Mouse (Mus musculus) heart, embryonic 13.5 days (tissue): ENCODE measurements around the gene Olfr631. TPM values are rescaled to one million over a fixed set of nuclear protein-coding genes. Genes with fewer than 3 reads are reported as not detected.
"Not testable (repeated sequence)": the region's sequence is repeated elsewhere in the genome, so short reads cannot be mapped to it uniquely, and the experiment has no call there.

Experiments
- ATAC-seq: fragments of 200-750 bp; cut with Nextera tagmentation; 2 replicates; pipeline ENCODE4 v1.8.0; 2017; ENCODE audit warnings: moderate TSS enrichment; ENCODE audit not compliant: insufficient number of reproducible peaks, low FRiP score, low TSS enrichment; ENCODE audit errors: extremely low read depth
- H3K27ac ChIP-seq: fragments of 300-500 bp; sonication (generic); replicated peaks from 2 replicates; pipeline ENCODE4 v1.5.1; 2015; ENCODE audit warnings: moderate library complexity, mild to moderate bottlenecking, inconsistent platforms
- H3K27me3 ChIP-seq: fragments of 300-500 bp; sonication (generic); replicated peaks from 2 replicates; pipeline ENCODE4 v1.6.1; 2015; ENCODE audit warnings: mild to moderate bottlenecking, inconsistent platforms
- H3K36me3 ChIP-seq: fragments of 300-500 bp; sonication (generic); 2 replicates; pipeline ENCODE4 v1.6.1; 2015; ENCODE audit warnings: mild to moderate bottlenecking, inconsistent platforms
- H3K4me1 ChIP-seq: fragments of 300-500 bp; sonication (generic); 2 replicates; pipeline ENCODE4 v1.6.1; 2015; ENCODE audit warnings: inconsistent platforms
- H3K4me2 ChIP-seq: fragments of 300-500 bp; sonication (generic); 2 replicates; pipeline ENCODE4 v1.6.1; 2015; ENCODE audit warnings: inconsistent platforms, mild to moderate bottlenecking, moderate library complexity
- H3K4me3 ChIP-seq: fragments of 300-500 bp; sonication (generic); 2 replicates; pipeline ENCODE4 v1.5.1; 2015; ENCODE audit warnings: moderate library complexity, mild to moderate bottlenecking, inconsistent platforms
- H3K9ac ChIP-seq: fragments of 300-500 bp; sonication (generic); 2 replicates; pipeline ENCODE4 v1.6.1; 2015; ENCODE audit warnings: inconsistent platforms, mild to moderate bottlenecking, moderate library complexity
- H3K9me3 ChIP-seq: fragments of 300-500 bp; sonication (generic); 2 replicates; pipeline ENCODE4 v1.6.1; 2016; ENCODE audit warnings: inconsistent platforms
- WGBS: fragments of 180-500 bp; shearing (Covaris S2); methylation state at CpG from one replicate; pipeline ENCODE4 v1.1.7; 2015; ENCODE audit warnings: mixed read lengths; 5-methylcytosine and 5-hydroxymethylcytosine counted together
- polyA plus RNA-seq: library from polyadenylated mRNA; unstranded; fragments of >200 nt; fragmentation: Nextera tagmentation; extraction: Ambion mirVana; gene quantifications from 2 replicates; pipeline ENCODE4 v1.2.1, GENCODE M21; 2015

Olfr631 gene
- polyA plus RNA-seq, result not detected in 2 replicates

GRCm38 (mm10) chr7:103928525-103928924 lies at the start of gene Olfr631:
Olfr631 (plus strand) TSS chr7:103928825.
- Histone ChIP-seq H3K4me3 (no peak within 1 kb of the TSS), H3K4me1 (no peaks in the 10 kb centered on the region), H3K4me2 (no peak within 1 kb of the TSS), H3K27me3 (no peaks in the 10 kb centered on the region), H3K9ac (no peak within 1 kb of the TSS), H3K9me3 (no peaks in the 10 kb centered on the region), H3K36me3 (no peaks in the 10 kb centered on the region), H3K27ac (no peak within 1 kb of the TSS)
- ATAC-seq, result no peak

DNA sequence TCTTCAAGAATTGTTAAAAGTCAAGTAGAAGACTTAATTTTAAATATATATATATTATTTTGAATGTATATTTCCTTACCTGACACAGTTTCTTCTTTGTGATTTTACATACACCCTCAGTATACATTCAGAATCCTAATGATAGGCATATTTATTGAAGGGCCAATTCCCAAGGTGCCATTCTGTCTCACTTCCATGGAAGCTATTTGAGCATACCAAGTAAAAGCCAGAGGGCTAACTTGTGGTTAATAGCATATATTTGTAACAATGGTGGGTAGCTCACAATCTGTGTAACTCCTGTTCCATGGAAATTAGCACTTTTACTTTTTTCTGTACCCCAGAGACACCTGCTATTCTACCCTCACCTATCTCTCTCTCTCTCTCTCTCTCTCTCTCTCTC lies 42.5 kb upstream of the Olfr631 start, which contains the start of gene Olfr66:
Gene Olfr66 (minus strand): TSS at position 101 of the 400 bp plus-strand sequence.
- Histone ChIP-seq H3K9me3 (no peaks in the 10 kb centered on the region), H3K9ac (no peak within 1 kb of the TSS), H3K27me3 (no peaks in the 10 kb centered on the region), H3K27ac (no peak within 1 kb of the TSS), H3K4me1 (no peaks in the 10 kb centered on the region), H3K4me2 (no peak within 1 kb of the TSS), H3K36me3 (no peaks in the 10 kb centered on the region), H3K4me3 (no peak within 1 kb of the TSS)
- ATAC-seq, result no peak

DNA sequence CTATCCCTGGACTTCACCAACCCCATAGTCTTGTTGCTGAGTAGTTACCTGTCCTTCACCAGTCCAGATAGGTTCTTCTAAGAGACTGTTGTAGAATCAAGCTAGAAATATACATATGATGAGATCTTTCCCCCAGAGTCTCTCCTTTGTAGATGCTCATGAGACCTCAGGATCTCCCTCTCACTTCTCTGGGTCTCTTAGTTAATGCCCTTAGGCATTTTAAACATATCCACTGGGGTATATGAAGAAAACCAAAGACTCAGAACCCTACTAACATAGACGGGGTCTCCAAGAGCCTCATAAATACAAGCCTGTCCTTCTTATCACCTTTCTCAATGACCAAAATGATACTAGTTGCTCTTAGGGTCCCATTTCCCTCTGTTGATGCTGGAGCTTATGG lies 34.2 kb upstream of the Olfr631 start, which contains the start of gene Olfr64:
Gene Olfr64 (minus strand): TSS at position 101 of the 400 bp plus-strand sequence.
- ATAC-seq, result no peak
- WGBS, result 73% methylated on average over 1 of the region's 1 CpGs
- no peaks in the 10 kb centered on the region for H3K4me1 ChIP-seq
- H3K4me2 ChIP-seq, result no peak within 1 kb of the TSS
- H3K9me3 ChIP-seq, result no peaks in the 10 kb centered on the region
- H3K27ac ChIP-seq, result no peak within 1 kb of the TSS
- no peaks in the 10 kb centered on the region for H3K27me3 ChIP-seq
- no peak within 1 kb of the TSS for H3K4me3 ChIP-seq
- no peaks in the 10 kb centered on the region for H3K36me3 ChIP-seq
- no peak within 1 kb of the TSS for H3K9ac ChIP-seq

- Histone ChIP-seq H3K9ac (no peak within 1 kb of the TSS), H3K4me2 (no peak within 1 kb of the TSS), H3K27ac (no peak within 1 kb of the TSS), H3K4me3 (no peak within 1 kb of the TSS), H3K27me3 (peaks cover 4% of the 10 kb centered on the region; the same call in 1 of the 2 replicates), H3K36me3 (no peaks in the 10 kb centered on the region), H3K9me3 (no peaks in the 10 kb centered on the region), H3K4me1 (no peaks in the 10 kb centered on the region)
- WGBS, result 64% methylated on average over 2 of the region's 2 CpGs
- no peak for ATAC-seq
Observed at GRCm38 (mm10) chr7:103903187-103903586, 25.4 kb upstream of the Olfr631 start, which contains the start of gene Olfr65. Olfr65 (plus strand) TSS chr7:103903487.

- no peaks in the 10 kb centered on the region for H3K9me3 ChIP-seq
- 4% methylated on average over 3 of the region's 3 CpGs for WGBS
- no peaks in the 10 kb centered on the region for H3K36me3 ChIP-seq
- no peak overlapping the region for H3K4me3 ChIP-seq
- H3K4me1 ChIP-seq, result peaks cover 18% of the 10 kb centered on the region
- peaks cover 21% of the 10 kb centered on the region for H3K27me3 ChIP-seq
- H3K4me2 ChIP-seq, result peak overlapping the region; percentile 1; the same call in 1 of the 2 replicates
- H3K27ac ChIP-seq, result 0 out of 2 replicates have a peak overlapping the region, but pooled peaks have one; percentile 24
- peak; percentile 62 for ATAC-seq
- no peak overlapping the region for H3K9ac ChIP-seq
Observed at GRCm38 (mm10) chr7:103910047-103910446, 18.6 kb upstream of the Olfr631 start.

GRCm38 (mm10) chr7:103912969-103913511 lies 15.6 kb upstream of the Olfr631 start:
- H3K9me3 ChIP-seq, result no peaks in the 10 kb centered on the region
- H3K4me1 ChIP-seq, result peaks cover 18% of the 10 kb centered on the region
- H3K4me3 ChIP-seq, result no peak overlapping the region
- H3K27ac ChIP-seq, result no peak overlapping the region
- H3K27me3 ChIP-seq, result peaks cover 17% of the 10 kb centered on the region
- no peaks in the 10 kb centered on the region for H3K36me3 ChIP-seq
- ATAC-seq, result no peak
- no peak overlapping the region for H3K9ac ChIP-seq
- 42% methylated on average over 8 of the region's 8 CpGs for WGBS
- no peak overlapping the region for H3K4me2 ChIP-seq

- H3K4me1 ChIP-seq, result peaks cover 6% of the 10 kb centered on the region
- no peaks in the 10 kb centered on the region for H3K9me3 ChIP-seq
- no peak overlapping the region for H3K27ac ChIP-seq
- H3K9ac ChIP-seq, result no peak overlapping the region
- no peak for ATAC-seq
- H3K4me3 ChIP-seq, result no peak overlapping the region
- no peak overlapping the region for H3K4me2 ChIP-seq
- H3K27me3 ChIP-seq, result peaks cover 17% of the 10 kb centered on the region
- H3K36me3 ChIP-seq, result no peaks in the 10 kb centered on the region
Observed at GRCm38 (mm10) chr7:103915338-103915737, 13.3 kb upstream of the Olfr631 start.

- WGBS, result 36% methylated on average over 2 of the region's 2 CpGs
- H3K27ac ChIP-seq, result no peak within 1 kb of the TSS
- no peak within 1 kb of the TSS for H3K4me2 ChIP-seq
- H3K9me3 ChIP-seq, result no peaks in the 10 kb centered on the region
- no peaks in the 10 kb centered on the region for H3K36me3 ChIP-seq
- H3K9ac ChIP-seq, result no peak within 1 kb of the TSS
- no peak for ATAC-seq
- H3K4me3 ChIP-seq, result no peak within 1 kb of the TSS
- H3K4me1 ChIP-seq, result no peaks in the 10 kb centered on the region
- H3K27me3 ChIP-seq, result no peaks in the 10 kb centered on the region
Observed at GRCm38 (mm10) chr7:103934264-103934663, 5.6 kb downstream of the Olfr631 start, which contains the start of gene Olfr632. Olfr632 (plus strand) TSS chr7:103934347.

DNA sequence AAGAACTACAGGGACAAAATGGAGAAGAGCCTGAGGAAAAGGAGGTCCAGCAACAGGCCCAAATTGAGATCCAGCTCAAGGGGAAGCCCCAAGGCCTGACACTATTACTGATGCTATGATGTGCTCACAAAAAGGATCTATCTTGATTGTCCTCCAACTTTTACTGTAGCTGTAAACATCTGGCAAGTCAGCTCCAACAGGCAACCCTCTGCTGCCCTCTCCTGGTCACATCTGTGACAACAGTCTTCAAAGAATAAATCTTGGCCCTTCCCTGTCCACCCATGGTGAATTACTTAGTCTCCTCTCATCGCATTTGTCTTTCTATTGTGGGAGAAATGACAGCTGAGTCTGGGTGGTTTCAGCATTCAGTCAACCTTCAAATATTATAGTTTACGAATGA lies 14.1 kb downstream of the Olfr631 start:
- no peak overlapping the region for H3K9ac ChIP-seq
- H3K4me3 ChIP-seq, result no peak overlapping the region
- H3K4me2 ChIP-seq, result no peak overlapping the region
- H3K4me1 ChIP-seq, result no peaks in the 10 kb centered on the region
- no peaks in the 10 kb centered on the region for H3K9me3 ChIP-seq
- no peak overlapping the region for H3K27ac ChIP-seq
- H3K36me3 ChIP-seq, result no peaks in the 10 kb centered on the region
- 22% methylated on average over 2 of the region's 2 CpGs for WGBS
- ATAC-seq, result no peak
- H3K27me3 ChIP-seq, result no peaks in the 10 kb centered on the region

- ATAC-seq, result no peak
- Histone ChIP-seq H3K27ac (no peak within 1 kb of the TSS), H3K4me3 (no peak within 1 kb of the TSS), H3K27me3 (no peaks in the 10 kb centered on the region), H3K4me2 (no peak within 1 kb of the TSS), H3K9me3 (no peaks in the 10 kb centered on the region), H3K4me1 (no peaks in the 10 kb centered on the region), H3K36me3 (no peaks in the 10 kb centered on the region), H3K9ac (no peak within 1 kb of the TSS)
Observed at GRCm38 (mm10) chr7:103944137-103944536, 15.5 kb downstream of the Olfr631 start, which contains the start of gene Olfr633. Olfr633 (plus strand) TSS chr7:103944437.

- not testable (repeated sequence) for H3K27ac ChIP-seq, H3K4me2 ChIP-seq, H3K4me1 ChIP-seq, H3K9ac ChIP-seq, H3K27me3 ChIP-seq, ATAC-seq, H3K36me3 ChIP-seq, H3K4me3 ChIP-seq, H3K9me3 ChIP-seq
- 89% methylated on average over 22 of the region's 22 CpGs for WGBS
Observed at GRCm38 (mm10) chr7:103966873-103967272, 38.2 kb downstream of the Olfr631 start.

DNA sequence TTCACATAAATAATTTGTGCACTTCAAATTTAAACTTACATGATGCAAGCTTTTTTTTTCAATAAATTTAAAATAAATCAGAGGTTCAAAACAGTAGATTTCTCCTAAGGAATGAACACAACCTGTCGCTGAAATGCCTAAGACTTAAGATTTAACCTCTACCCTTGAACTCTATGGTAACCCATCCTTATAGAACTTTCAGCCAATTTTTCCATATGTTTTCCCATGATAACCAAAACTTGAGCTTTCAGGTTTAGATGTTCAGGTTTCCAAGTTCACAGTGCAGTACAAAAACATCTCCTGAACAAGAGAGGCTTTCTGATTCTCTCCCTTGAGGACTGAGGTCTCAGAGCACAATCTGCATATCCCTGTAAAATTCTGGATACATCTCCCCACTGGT lies 42.2 kb downstream of the Olfr631 start, which contains the start of gene Olfr635:
Gene Olfr635 (plus strand): TSS at position 301 of the 400 bp plus-strand sequence.
- H3K27ac ChIP-seq, result no peak within 1 kb of the TSS
- no peak within 1 kb of the TSS for H3K4me3 ChIP-seq
- no peak for ATAC-seq
- no peak within 1 kb of the TSS for H3K4me2 ChIP-seq
- no peaks in the 10 kb centered on the region for H3K9me3 ChIP-seq
- H3K27me3 ChIP-seq, result no peaks in the 10 kb centered on the region
- WGBS, result 55% methylated on average over 1 of the region's 1 CpGs
- H3K9ac ChIP-seq, result no peak within 1 kb of the TSS
- H3K36me3 ChIP-seq, result no peaks in the 10 kb centered on the region
- no peaks in the 10 kb centered on the region for H3K4me1 ChIP-seq
